Comparison of ENCODE assay signal across 23 mouse cellular contexts in genomic region chr3:131789177-131789576, GRCm38 (mm10).
DNase-seq lines count a peak whose midpoint lies in the region; ATAC-seq and TF ChIP-seq lines count a peak whose summit lies in the region.
"Had no signal": no experiment of that assay in that cellular context is flagged by ENCODE, and none has a peak within 500 bp of the region (broad histone marks: within the 10 kb centered on the region; RNA-seq: fewer than 3 reads in every experiment).

No protein-coding gene starts in this region.

- no peaks in the 10 kb centered on the region for H3K9me3 ChIP-seq in forebrain, embryonic 14.5 days (replicated peaks; ENCODE audit: control insufficient read depth, low read length)
- H3K9me3 ChIP-seq in forebrain, embryonic 11.5 days (ENCODE audit: control insufficient read depth, low read length): no peaks in the 10 kb centered on the region
- no peaks in the 10 kb centered on the region for H3K9me3 ChIP-seq in midbrain, postnatal 0 days (ENCODE audit: low read length)
- no peaks in the 10 kb centered on the region for H3K9me3 ChIP-seq in midbrain, embryonic 15.5 days
- H3K9me3 ChIP-seq: embryonic facial prominence, embryonic 15.5 days; forebrain, embryonic 12.5 days; heart, embryonic 10.5 days; hindbrain, embryonic 12.5 days had no signal

- TF ChIP-seq CTCF in midbrain, postnatal 0 days (IDR thresholded peaks at IDR 0.05): no peak

- no peak overlapping the region for H3K27ac ChIP-seq in forebrain, embryonic 14.5 days (ENCODE audit: low read depth, low read length)
- no peak overlapping the region for H3K27ac ChIP-seq in forebrain, embryonic 11.5 days (ENCODE audit: low read depth, low read length)
- H3K27ac ChIP-seq in midbrain, postnatal 0 days (ENCODE audit: low read depth, low read length): no peak overlapping the region
- H3K27ac ChIP-seq in midbrain, embryonic 15.5 days: no peak overlapping the region
- H3K27ac ChIP-seq: embryonic facial prominence, embryonic 15.5 days; forebrain, embryonic 12.5 days; heart, embryonic 10.5 days; hindbrain, embryonic 12.5 days had no signal

- no peak overlapping the region for H3K9ac ChIP-seq in forebrain, embryonic 14.5 days (ENCODE audit: low read length)
- no peak overlapping the region for H3K9ac ChIP-seq in forebrain, embryonic 11.5 days (ENCODE audit: low read length)
- no peak overlapping the region for H3K9ac ChIP-seq in midbrain, postnatal 0 days (replicated peaks; ENCODE audit: low read length, poor library complexity, severe bottlenecking)
- no peak overlapping the region for H3K9ac ChIP-seq in midbrain, embryonic 15.5 days
- H3K9ac ChIP-seq: embryonic facial prominence, embryonic 15.5 days; forebrain, embryonic 12.5 days; hindbrain, embryonic 12.5 days had no signal

- DNase-seq in cerebellum, adult 18-20 months: peak; percentile 9 to 10
- no peak for DNase-seq in cerebellum, adult 11 months
- peak; percentile 16 for DNase-seq in forebrain, embryonic 14.5 days (ENCODE audit: low spot score)
- no peak for DNase-seq in forebrain, embryonic 11.5 days (ENCODE audit: low spot score)
- DNase-seq in midbrain, postnatal 0 days (ENCODE audit: low spot score): peak; percentile 18
- DNase-seq in frontal cortex, postnatal 25 days (ENCODE audit: low spot score in 2 of 2): no peak
- no peak for DNase-seq in adrenal gland, adult (ENCODE audit: inconsistent age in 2 of 2, low spot score in 1 of 2)
- DNase-seq: adrenal gland, postnatal 14 days; embryo, embryonic 11 days; gastrocnemius, postnatal 36 days; heart, adult 18-20 months; heart, postnatal 10 days; heart, postnatal 4 days; kidney, adult 8-10 months had no signal

- no peaks in the 10 kb centered on the region for H3K36me3 ChIP-seq in forebrain, embryonic 14.5 days (ENCODE audit: control insufficient read depth, insufficient read depth, low read length)
- no peaks in the 10 kb centered on the region for H3K36me3 ChIP-seq in forebrain, embryonic 11.5 days (ENCODE audit: control insufficient read depth, insufficient read depth, low read length)
- H3K36me3 ChIP-seq in midbrain, postnatal 0 days (ENCODE audit: insufficient read depth, low read length): no peaks in the 10 kb centered on the region
- no peaks in the 10 kb centered on the region for H3K36me3 ChIP-seq in midbrain, embryonic 15.5 days (replicated peaks)
- H3K36me3 ChIP-seq: embryonic facial prominence, embryonic 15.5 days; forebrain, embryonic 12.5 days; heart, embryonic 10.5 days; hindbrain, embryonic 12.5 days had no signal

- no peak overlapping the region for H3K4me2 ChIP-seq in forebrain, embryonic 14.5 days (ENCODE audit: low read length)
- H3K4me2 ChIP-seq in forebrain, embryonic 11.5 days (ENCODE audit: low read depth, low read length, severe bottlenecking): no peak overlapping the region
- no peak overlapping the region for H3K4me2 ChIP-seq in midbrain, postnatal 0 days (ENCODE audit: low read depth, low read length, poor library complexity, severe bottlenecking)
- H3K4me2 ChIP-seq in midbrain, embryonic 15.5 days: no peak overlapping the region
- H3K4me2 ChIP-seq: embryonic facial prominence, embryonic 15.5 days; forebrain, embryonic 12.5 days; hindbrain, embryonic 12.5 days had no signal

- H3K4me3 ChIP-seq in forebrain, embryonic 14.5 days (ENCODE audit: low read depth, low read length): no peak overlapping the region
- no peak overlapping the region for H3K4me3 ChIP-seq in forebrain, embryonic 11.5 days (ENCODE audit: low read depth, low read length)
- no peak overlapping the region for H3K4me3 ChIP-seq in midbrain, postnatal 0 days (ENCODE audit: low read depth, low read length)
- H3K4me3 ChIP-seq in midbrain, embryonic 15.5 days: no peak overlapping the region
- H3K4me3 ChIP-seq: embryonic facial prominence, embryonic 15.5 days; erythroblast, embryonic 14.5 days; forebrain, embryonic 12.5 days; heart, embryonic 10.5 days; hindbrain, embryonic 12.5 days had no signal

- no peak for ATAC-seq in forebrain, embryonic 14.5 days
- ATAC-seq in forebrain, embryonic 11.5 days (replicated peaks; ENCODE audit: low FRiP score): no peak
- no peak for ATAC-seq in midbrain, postnatal 0 days (ENCODE audit: low FRiP score)
- no peak for ATAC-seq in midbrain, embryonic 15.5 days (replicated peaks)
- ATAC-seq: hindbrain, embryonic 16.5 days; inflammation-experienced regulatory T-cells, adult 6 months; intestine, postnatal 0 days had no signal

- no peaks in the 10 kb centered on the region for H3K27me3 ChIP-seq in forebrain, embryonic 14.5 days (replicated peaks; ENCODE audit: control insufficient read depth, insufficient read depth, low read length)
- no peaks in the 10 kb centered on the region for H3K27me3 ChIP-seq in forebrain, embryonic 11.5 days (ENCODE audit: control insufficient read depth, insufficient read depth, low read length)
- no peaks in the 10 kb centered on the region for H3K27me3 ChIP-seq in midbrain, postnatal 0 days (ENCODE audit: insufficient read depth, low read length)
- no peaks in the 10 kb centered on the region for H3K27me3 ChIP-seq in midbrain, embryonic 15.5 days (replicated peaks)
- H3K27me3 ChIP-seq: embryonic facial prominence, embryonic 15.5 days; forebrain, embryonic 12.5 days; hindbrain, embryonic 12.5 days had no signal

- no peaks in the 10 kb centered on the region for H3K4me1 ChIP-seq in forebrain, embryonic 14.5 days (ENCODE audit: control insufficient read depth, insufficient read depth, low read length)
- H3K4me1 ChIP-seq in forebrain, embryonic 11.5 days (replicated peaks; ENCODE audit: control insufficient read depth, insufficient read depth, low read length): no peaks in the 10 kb centered on the region
- no peaks in the 10 kb centered on the region for H3K4me1 ChIP-seq in midbrain, postnatal 0 days (ENCODE audit: insufficient read depth, low read length)
- no peaks in the 10 kb centered on the region for H3K4me1 ChIP-seq in midbrain, embryonic 15.5 days
- H3K4me1 ChIP-seq: embryonic facial prominence, embryonic 15.5 days; forebrain, embryonic 12.5 days; heart, embryonic 10.5 days; hindbrain, embryonic 12.5 days had no signal

Comparison
In these comparisons a context has a peak if more than half of its experiments do, and no peak if none do; other contexts are left out.
1. DNase-seq: peak in cerebellum, adult 18-20 months (2 of 2), forebrain, embryonic 14.5 days (single experiment) and midbrain, postnatal 0 days (single experiment); none in cerebellum, adult 11 months (single experiment), forebrain, embryonic 11.5 days (single experiment), frontal cortex, postnatal 25 days (0 of 2) and adrenal gland, adult (0 of 2).